Mouse (Mus musculus) Patski (cell line): ENCODE data around the gene Prr29. TPM values are rescaled to one million over a fixed set of nuclear protein-coding genes. Genes with fewer than 3 reads are reported as not detected.
"Not testable (repeated sequence)": the region's sequence is repeated elsewhere in the genome, so short reads cannot be mapped to it uniquely, and the experiment has no call there.

Experiments used
- ATAC-seq: fragments of 100-300 bp; one replicate; pipeline ENCODE4 v1.8.0; 2021
- CTCF ChIA-PET: fragments of 350-600 bp; sonication (Branson Sonifier 250); formaldehyde crosslinking; loops from one replicate; lab custom pipeline; 2022; ENCODE audit warnings: inconsistent platforms; lab: Charles Lee
- POLR2A ChIA-PET: fragments of 350-600 bp; sonication (Branson Sonifier 250); formaldehyde crosslinking; loops from one replicate; lab custom pipeline; 2022; ENCODE audit warnings: antibody characterized with exemption, inconsistent platforms; lab: Charles Lee
- DNase-seq: peaks from one replicate; pipeline ENCODE4 v3.0.0-alpha.2; 2011; ENCODE audit warnings: low read depth, low spot score
- H3K27me3 ChIP-seq: fragments of 371-371 bp; one replicate; pipeline ENCODE4 v1.5.1; 2021
- CTCF ChIP-seq: fragments of 100-300 bp; IDR thresholded peaks from one replicate; pipeline ENCODE4 v1.5.1; 2021
- in situ Hi-C: fragments of 300-500 bp; cut with MboI; formaldehyde crosslinking; loops from 3 replicates; pipeline ENCODE4 v1.11.1; 2018; ENCODE audit warnings: low pct_unique_long_range_greater_than_20kb, mixed read lengths
- polyA plus RNA-seq: library from polyadenylated mRNA; unstranded; gene quantifications from one replicate; pipeline ENCODE4 v1.2.3, GENCODE M21; 2021

Gene Prr29
- polyA plus RNA-seq, 1 experiment from 2014 or later, result not detected

- TF ChIP-seq CTCF, result no peak
- in situ Hi-C loops, result loop anchor here (5.0 kb wide), 2 partner anchors 66 to 91 kb away; partner anchors contain the start of gene Gh
- no peak for ATAC-seq
Measured at GRCm38 (mm10) chr11:106393331-106393616, 28.0 kb downstream of the Prr29 start.

GRCm38 (mm10) chr11:106394055-106394454, 28.8 kb downstream of the Prr29 start:
- DNase-seq, POLR2A ChIA-PET, H3K27me3 ChIP-seq, CTCF ChIA-PET, ATAC-seq: not testable (repeated sequence)
- in situ Hi-C loops, result loop anchor here (5.0 kb wide), 2 partner anchors 67 to 92 kb away; partner anchors contain the start of gene Gh

More at GRCm38 (mm10) chr11:106393331-106393616, 28.0 kb downstream of the Prr29 start:
- DNase-seq, result no peak
- ChIA-PET CTCF (no interaction called here), POLR2A (no interaction called here)
- no peaks in the 10 kb centered on the region for H3K27me3 ChIP-seq

GRCm38 (mm10) chr11:106397656-106398055, 32.4 kb downstream of the Prr29 start:
- in situ Hi-C loops, result no loop called here
- POLR2A ChIA-PET, result no interaction called here
- DNase-seq, result no peak
- H3K27me3 ChIP-seq, result no peaks in the 10 kb centered on the region
- CTCF ChIA-PET, result interaction anchor here (1.3 kb wide), 1 partner anchor 13 kb away, joined by 4 read pairs; no protein-coding TSS in a partner anchor
- TF ChIP-seq CTCF, result no peak
- ATAC-seq, result no peak

- ChIA-PET POLR2A (no interaction called here), CTCF (interaction anchor here (1.3 kb wide), 1 partner anchor 12 kb away, joined by 4 read pairs; no protein-coding TSS in a partner anchor)
- in situ Hi-C loops, result no loop called here
- no peak for ATAC-seq
- no peak for DNase-seq
- no peak for TF ChIP-seq CTCF
- no peaks in the 10 kb centered on the region for H3K27me3 ChIP-seq
Measured at GRCm38 (mm10) chr11:106398481-106398880, 33.2 kb downstream of the Prr29 start.

GRCm38 (mm10) chr11:106410011-106410410, 44.7 kb downstream of the Prr29 start:
- ChIA-PET CTCF (interaction anchor here (1.9 to 2.4 kb wide), 2 partner anchors 9 to 12 kb away, joined by 4 to 8 read pairs; no protein-coding TSS in a partner anchor), POLR2A (interaction anchor here (0.5 kb wide), 1 partner anchor 183 kb away, joined by 7 read pairs; no protein-coding TSS in a partner anchor)
- H3K27me3 ChIP-seq, result no peaks in the 10 kb centered on the region
- in situ Hi-C loops, result no loop called here
- ATAC-seq (no peak), DNase-seq (no peak)
- TF ChIP-seq CTCF, result no peak

GRCm38 (mm10) chr11:106410507-106410906, 45.2 kb downstream of the Prr29 start:
- ChIA-PET CTCF (interaction anchor here (1.4 to 2.4 kb wide), 3 partner anchors 9 to 81 kb away, joined by 4 to 8 read pairs (median 5); no protein-coding TSS in a partner anchor), POLR2A (no interaction called here)
- in situ Hi-C loops, result no loop called here

GRCm38 (mm10) chr11:106411157-106411556, 45.9 kb downstream of the Prr29 start:
- in situ Hi-C loops, result no loop called here
- DNase-seq (no peak), ATAC-seq (no peak)
- POLR2A ChIA-PET, result no interaction called here
- no peaks in the 10 kb centered on the region for H3K27me3 ChIP-seq
- no peak for TF ChIP-seq CTCF
- CTCF ChIA-PET, result interaction anchor here (1.4 to 2.4 kb wide), 3 partner anchors 10 to 80 kb away, joined by 4 to 8 read pairs (median 5); no protein-coding TSS in a partner anchor

More at GRCm38 (mm10) chr11:106410507-106410906, 45.2 kb downstream of the Prr29 start:
- no peak for DNase-seq
- no peak for ATAC-seq
- no peak for TF ChIP-seq CTCF
- no peaks in the 10 kb centered on the region for H3K27me3 ChIP-seq

GRCm38 (mm10) chr11:106412641-106413360, 47.5 kb downstream of the Prr29 start:
- ChIA-PET POLR2A (no interaction called here), CTCF (interaction anchor here (1.1 to 2.0 kb wide), 4 partner anchors 12 to 330 kb away, joined by 3 to 9 read pairs (median 4); no protein-coding TSS in a partner anchor)
- no peak for TF ChIP-seq CTCF
- in situ Hi-C loops, result no loop called here
- ATAC-seq (no peak), DNase-seq (no peak)
- no peaks in the 10 kb centered on the region for H3K27me3 ChIP-seq

GRCm38 (mm10) chr11:106416331-106416730, 51.1 kb downstream of the Prr29 start:
- DNase-seq (no peak), ATAC-seq (no peak)
- H3K27me3 ChIP-seq, result no peaks in the 10 kb centered on the region
- in situ Hi-C loops, result loop anchor here (5.0 kb wide), 2 partner anchors 76 to 211 kb away; no protein-coding TSS in a partner anchor
- ChIA-PET CTCF (interaction anchor here (1.1 to 2.1 kb wide), 2 partner anchors 73 to 75 kb away, joined by 3 to 11 read pairs; no protein-coding TSS in a partner anchor), POLR2A (interaction anchor here (0.6 to 1.1 kb wide), 2 partner anchors 15 to 82 kb away, joined by 3 to 4 read pairs; no protein-coding TSS in a partner anchor)
- no peak for TF ChIP-seq CTCF

- ATAC-seq (no peak), DNase-seq (no peak)
- ChIA-PET CTCF (interaction anchor here (1.0 kb wide), 1 partner anchor 78 kb away, joined by 3 read pairs; no protein-coding TSS in a partner anchor), POLR2A (no interaction called here)
- no peaks in the 10 kb centered on the region for H3K27me3 ChIP-seq
- no peak for TF ChIP-seq CTCF
- in situ Hi-C loops, result loop anchor here (5.0 kb wide), 2 partner anchors 74 to 209 kb away; no protein-coding TSS in a partner anchor
Measured at GRCm38 (mm10) chr11:106417860-106418259, 52.6 kb downstream of the Prr29 start.
